Mouse (Mus musculus) thymus, postnatal 4 days (tissue): ENCODE measurements around the gene Atxn2.
A peak's percentile ranks its signal among the peaks of the same experiment; 100 is the strongest.

ENCODE experiments used
- DNase-seq: peaks from one replicate; pipeline ENCODE4 v3.0.0; 2021

The Atxn2 gene

DNA sequence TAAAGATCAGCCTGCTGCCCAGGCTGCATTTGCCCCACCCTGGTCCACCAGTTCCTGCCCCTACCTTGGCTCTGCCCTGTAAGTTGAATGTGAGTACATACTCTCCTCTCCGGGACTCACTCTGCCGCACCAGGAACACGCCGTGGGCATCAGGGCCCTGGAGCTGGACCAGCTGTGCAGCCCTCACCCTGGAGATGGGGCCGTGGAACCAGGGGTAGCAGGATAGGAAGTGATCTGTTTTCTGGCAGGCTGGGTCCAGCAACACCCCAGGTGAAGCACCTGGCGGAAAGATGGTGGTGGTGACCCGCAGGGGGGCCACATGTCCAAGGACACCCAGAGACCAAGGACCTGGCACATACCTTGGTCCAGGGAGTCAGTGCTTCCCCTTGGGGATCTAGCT lies 107.3 kb downstream of the Atxn2 start:
- no peak for DNase-seq

DNA sequence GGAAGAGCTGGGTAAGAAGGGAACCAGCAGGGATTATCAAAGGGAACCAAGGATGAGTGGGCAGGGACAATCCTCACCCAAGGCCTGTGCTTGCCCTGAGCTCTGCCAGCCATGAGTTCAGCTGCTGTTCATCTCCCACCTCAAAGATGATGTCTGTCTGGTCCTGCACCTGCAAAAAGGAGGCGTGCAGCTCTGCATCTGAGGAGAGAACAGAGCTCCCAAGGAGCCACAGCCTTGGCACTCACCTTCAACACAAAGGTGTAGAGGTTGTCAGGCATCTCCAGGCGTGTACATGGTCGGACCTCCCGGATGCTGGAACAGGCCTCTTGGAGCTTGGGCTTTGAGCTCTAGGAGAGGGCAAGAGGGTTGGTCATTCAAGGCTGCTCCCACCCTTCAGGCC lies 107.7 kb downstream of the Atxn2 start:
- no peak for DNase-seq

DNA sequence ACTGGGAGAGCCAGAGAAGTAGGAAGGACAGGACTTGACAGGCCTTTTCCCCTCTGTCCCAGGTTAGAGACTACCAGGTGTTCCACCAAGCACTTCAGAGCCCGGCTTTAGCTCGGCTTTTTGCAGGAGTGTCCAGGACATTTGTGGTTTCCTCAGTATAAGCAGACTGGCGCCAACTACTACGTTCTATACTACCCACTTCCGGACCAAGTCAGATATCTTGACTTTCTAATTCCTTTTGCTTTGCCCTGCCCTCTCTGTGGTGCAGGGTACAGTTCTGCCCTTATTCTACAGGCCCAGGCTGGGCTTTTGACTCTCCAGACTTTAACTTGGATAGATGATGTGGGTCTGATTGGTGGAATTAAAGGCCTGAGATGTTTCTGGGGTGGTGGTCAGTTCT lies 108.4 kb downstream of the Atxn2 start:
- no peak for DNase-seq

DNA sequence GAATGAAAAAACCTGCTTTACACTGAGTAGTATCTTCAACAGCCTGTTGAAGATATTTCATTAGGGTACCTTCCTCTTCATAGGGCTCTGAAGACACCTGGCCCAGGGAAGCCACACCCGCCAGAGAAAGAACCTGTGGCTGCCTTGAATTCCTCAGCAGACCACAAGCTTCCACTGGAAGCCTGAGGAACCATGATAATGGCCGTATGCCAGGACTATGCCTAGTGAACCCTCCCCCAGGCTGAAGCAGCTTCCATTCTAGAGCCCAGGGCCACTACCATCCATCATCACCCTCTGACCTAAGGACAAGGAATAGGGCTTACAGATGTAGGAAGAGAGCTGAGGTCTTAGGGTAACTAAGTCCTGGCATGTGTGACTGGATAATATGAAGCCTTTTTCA lies 109.0 kb downstream of the Atxn2 start:
- no peak for DNase-seq

DNA sequence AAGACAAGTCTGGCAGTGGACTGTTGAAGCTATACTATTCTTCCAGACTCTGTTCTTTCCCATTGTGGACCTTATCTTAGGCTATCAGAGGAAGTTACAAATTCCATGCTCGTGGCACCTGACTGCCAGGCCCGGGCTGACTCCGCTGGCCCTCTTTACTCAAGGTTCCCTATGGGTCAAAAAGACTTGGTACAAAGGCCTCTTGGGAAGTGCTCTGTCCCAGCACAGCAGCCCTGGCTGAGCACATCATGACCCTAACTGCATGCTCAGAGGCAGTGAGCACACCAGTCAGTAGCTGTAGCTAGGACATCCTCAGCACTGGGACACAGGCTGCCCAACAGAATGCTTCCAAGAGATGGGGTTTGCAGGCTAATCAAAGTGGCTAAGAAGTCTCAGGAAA lies 109.5 kb downstream of the Atxn2 start:
- DNase-seq: no peak

DNA sequence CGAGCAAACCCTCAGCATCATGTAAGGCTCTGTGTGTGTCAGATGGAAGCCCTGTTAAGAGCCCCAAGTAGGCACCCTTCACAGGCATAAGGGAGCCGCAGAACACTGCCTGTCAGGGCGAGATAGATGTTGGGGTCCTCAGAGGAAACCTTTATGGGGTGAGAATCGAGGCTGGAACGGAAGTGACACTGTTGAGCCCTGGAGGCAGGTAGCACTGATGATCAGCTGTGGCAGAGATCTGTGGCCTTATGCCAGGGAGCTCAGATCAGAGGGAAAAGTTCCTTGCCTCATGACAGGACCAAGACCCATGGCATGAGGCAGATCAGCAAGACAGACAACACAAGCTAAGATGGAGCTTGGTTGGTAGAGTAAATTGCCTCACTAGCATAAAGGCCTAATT lies 110.0 kb downstream of the Atxn2 start:
- no peak for DNase-seq

DNA sequence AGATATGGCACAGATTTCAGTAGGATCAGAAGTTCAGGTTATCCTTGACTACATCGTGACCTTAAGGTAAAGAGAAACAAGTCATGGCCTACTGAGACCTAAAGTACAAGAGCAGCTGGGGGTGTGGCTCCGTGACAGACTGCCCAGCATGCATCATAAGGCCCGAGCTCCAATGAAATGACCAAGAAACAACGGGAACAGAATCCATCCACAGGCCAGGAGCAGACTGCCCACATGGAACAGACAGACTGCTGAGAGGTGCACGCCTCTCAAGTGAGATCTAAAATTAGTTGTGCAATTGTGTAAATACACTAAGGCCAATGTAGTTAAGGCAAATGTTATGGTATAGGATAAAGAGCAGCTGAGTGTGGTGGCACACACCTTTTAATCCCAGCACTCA lies 110.4 kb downstream of the Atxn2 start:
- no peak for DNase-seq

DNA sequence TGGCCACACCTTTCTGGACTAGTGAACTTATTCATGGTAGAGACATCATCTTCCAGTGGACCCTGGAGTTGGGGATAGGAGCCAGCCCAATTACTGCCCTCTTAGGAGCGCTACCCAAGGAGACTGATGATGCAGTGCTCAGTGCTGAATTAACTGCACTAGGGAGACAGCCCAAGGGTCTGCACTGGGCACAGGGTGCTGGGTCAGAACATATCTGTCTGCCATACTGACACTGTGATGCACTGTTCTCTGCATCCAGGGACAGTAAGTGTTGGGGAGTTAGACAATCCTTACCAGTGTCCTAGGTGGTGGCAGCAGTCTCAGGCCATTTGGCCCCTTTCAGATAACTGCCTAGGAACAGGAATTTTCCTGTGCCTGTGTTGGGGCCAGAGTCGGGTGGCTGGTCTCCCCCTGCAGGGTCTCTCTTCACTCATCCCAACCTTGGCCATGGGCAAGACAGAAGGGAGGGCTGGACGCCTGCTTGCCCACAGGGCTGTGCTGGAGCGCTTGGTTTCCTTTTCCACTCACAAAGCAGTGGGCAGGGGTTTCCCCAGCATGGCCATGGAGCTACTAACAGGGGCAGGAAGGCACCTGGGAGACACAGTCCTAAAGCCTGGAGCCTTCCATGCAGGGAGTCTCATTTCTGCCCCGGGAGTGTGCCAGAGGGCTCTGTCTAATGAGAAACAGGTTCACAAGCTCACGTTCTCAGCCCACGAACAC lies 111.8 kb downstream of the Atxn2 start:
- no peak for DNase-seq

DNA sequence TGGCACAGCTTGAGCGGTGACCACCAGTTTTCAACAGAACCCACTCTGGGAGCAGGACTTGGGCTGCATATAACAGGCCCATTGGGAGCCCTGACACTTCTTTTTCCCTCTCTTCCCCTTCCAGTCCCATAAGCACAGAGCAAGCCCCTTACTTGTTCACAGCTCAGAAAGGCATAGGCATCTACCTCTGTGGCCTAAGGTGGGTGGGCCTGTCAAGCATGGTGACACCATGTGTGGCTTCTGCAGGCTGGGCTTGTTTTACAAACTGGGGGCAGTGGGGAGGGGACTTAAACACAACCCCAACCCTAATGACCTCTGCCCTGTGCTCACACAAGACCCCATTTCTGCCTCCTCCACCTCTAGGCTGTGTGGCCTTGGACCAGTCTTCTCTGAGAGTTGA lies 112.5 kb downstream of the Atxn2 start:
- DNase-seq: no peak

DNA sequence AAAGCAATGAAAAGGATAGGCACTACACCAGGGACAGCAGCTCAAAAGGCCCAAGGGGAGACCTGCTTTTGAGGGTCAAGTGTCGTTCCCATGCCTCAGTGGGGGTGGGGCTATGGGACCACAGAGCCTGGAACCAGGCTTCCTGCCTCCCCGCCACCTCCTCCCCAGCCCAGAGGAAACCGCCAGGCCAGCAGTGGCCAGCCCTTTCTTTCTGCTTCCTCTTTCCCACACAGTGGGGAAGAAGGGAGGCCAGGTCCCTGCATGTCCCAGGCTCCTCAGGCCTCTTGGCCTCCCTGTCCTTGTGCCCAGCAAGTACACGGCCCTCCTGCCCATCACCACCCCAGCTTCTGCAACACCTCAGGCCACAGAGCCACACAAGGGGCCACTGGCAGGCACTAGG lies 113.0 kb downstream of the Atxn2 start:
- DNase-seq: no peak

DNA sequence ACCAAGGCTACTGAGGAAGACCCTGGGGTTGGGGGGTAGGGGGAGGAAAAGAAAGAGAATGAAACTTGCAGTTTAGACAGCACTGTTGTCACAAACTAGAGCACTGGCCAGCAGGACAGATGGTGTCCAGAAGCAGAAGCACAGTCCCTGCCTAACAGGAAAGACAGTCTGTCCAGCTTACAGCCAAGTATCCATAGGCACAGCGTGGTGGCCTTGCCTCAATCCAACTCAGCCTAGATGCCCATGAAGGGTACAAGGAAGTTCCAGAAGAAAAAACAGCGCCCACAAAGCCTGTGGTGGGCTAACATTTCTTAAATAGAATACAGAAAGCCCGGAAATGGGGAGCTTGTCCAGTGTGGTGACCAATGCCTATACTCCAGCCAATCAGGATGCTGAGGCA lies 114.5 kb downstream of the Atxn2 start:
- DNase-seq: no peak

DNA sequence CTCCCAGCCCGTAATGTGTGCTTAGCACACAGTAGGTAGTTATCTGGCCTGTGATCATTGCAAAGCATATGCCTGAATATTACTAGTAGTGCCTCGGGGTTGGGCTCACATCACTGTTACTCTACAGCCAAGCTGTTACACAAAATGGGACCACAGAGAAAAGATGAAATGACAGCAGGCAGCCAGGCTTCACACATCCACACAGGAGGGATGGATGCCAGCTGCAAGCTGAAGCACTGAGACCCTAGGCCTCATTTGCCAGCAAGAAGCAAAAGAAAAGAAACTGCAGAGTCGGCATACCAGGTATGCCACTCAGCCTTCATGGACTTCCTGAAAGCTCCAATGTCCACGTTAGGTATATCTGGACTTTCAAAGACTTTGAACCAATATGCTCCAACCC lies 116.7 kb downstream of the Atxn2 start:
- DNase-seq: no peak

DNA sequence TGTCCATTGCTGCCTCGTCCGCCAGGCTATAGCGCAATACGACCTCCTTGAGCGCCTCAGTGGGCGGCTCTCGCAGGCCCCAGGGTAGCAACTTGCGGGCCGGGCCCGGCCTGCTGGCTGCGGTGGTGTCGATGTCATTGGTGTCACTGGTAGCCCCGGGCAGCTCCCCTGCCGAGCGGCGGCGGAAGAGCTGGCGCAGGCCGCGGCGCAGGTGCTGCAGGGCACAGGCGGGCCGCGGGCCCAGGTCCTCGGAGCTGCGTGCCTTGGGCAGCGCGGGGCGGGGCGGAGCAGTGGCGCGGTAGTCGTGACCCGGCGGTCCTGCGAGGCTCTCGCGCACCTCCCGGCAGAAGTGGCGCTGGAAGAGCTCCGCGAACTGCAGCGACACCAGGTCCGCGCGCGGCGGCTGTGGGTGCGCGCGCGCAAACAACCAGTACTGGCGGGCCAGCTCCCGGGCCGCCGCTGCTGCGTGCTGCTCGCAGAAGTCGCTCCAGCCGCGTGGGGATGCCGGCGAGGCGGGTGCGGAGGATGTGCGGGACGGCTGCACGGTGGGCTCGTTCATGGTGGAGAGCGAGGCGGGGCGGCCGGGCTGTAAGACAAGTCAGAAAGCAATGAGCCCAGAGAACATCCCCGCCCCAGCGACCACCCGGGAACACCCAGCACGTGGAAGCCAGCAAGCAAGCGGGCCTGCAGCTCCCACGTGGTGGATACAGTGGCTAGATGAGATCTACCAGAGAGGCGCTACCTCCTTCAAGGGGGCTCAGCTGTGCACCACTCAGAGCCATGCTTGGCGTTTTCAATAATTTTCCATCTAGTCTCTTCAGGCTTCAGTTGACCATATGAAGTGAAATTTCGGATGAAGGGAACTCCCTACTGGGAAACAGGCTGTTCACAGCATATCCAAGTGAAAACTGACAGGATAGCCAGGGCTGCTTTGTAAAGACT lies 117.6 kb downstream of the Atxn2 start:
- DNase-seq: no peak

DNA sequence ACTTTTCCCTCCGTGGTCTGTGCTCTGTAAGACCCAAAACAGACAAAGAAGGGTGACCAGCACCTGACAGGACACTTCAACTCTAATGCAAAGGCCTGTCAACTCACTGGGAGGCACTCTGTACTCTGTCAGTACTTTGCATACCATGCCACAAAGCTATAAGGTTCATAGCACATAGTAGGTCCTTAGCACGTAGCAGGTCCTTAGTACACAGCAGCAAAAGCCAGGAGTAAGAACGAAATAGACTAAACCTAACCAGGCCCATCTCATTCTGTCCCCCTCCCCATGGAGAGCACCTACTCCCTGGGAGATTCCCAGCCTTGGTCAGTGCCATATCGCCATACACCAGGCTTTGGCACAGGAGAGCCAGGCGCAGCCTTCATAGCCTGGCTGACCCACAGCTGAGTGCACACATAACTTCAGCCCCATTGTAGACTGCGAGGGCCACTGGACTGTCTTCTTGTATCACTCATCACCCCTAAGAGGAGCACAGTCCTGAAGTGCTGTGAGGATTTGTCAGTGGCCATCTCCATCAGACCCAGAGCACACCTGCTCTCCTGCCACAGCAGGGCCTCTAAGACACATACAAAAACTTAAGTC lies 120.0 kb downstream of the Atxn2 start:
- DNase-seq: no peak

DNA sequence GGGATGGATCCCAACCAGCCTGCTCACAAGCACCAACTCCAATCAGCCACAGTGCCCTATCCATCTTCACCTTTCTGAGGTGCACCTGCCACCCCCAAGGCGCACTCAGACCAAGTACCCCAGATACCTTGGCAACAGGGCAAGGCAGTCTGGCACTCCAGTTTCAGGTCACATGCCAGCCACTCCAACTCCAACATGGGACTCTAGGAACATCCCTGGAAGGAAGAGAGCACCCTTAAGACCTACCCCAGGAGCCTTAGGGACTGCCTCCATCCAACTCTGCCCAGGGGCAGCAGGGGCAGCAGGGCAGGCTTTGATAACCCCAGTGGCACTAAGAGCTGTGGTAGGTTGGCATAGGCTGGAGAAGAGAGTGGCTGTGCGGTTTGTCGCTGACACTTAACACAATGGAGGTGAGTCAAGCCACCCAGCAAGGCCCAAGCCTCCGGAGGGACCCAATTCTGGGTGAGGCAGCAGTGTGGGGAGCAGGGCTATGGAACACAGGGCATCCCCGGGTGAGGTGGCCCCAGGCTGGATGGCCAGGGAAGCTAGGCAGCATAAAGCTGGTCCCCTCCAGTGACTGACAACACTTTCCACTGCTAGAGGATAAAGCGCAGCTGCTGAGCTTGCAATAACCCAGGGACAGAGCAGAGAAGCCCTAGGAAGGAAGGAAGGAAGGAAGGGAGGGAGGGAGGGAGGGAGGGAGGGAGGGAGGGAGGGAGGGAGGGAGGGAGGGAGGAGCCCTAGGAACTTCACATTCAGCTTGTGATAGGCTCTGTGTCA lies 121.4 kb downstream of the Atxn2 start:
- no peak for DNase-seq

DNA sequence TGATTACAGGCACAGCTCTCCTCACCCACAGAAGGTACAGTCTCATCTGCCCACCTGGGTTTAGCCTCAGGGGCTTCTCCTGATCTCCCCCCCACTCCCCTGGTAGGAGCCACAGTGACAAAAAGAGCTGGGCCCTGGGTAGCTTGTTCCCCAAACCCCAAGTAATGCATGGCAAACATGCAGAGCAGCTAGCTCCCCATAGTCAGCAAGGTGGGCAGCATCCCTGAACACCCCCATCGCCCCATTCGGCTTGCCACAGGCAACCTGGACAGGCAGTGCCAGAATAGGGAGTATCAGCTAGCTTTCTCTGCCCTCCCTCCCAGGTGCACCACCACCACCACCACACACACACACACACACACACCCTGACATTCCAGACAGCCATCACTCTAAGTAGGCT lies 122.0 kb downstream of the Atxn2 start:
- DNase-seq: no peak

DNA sequence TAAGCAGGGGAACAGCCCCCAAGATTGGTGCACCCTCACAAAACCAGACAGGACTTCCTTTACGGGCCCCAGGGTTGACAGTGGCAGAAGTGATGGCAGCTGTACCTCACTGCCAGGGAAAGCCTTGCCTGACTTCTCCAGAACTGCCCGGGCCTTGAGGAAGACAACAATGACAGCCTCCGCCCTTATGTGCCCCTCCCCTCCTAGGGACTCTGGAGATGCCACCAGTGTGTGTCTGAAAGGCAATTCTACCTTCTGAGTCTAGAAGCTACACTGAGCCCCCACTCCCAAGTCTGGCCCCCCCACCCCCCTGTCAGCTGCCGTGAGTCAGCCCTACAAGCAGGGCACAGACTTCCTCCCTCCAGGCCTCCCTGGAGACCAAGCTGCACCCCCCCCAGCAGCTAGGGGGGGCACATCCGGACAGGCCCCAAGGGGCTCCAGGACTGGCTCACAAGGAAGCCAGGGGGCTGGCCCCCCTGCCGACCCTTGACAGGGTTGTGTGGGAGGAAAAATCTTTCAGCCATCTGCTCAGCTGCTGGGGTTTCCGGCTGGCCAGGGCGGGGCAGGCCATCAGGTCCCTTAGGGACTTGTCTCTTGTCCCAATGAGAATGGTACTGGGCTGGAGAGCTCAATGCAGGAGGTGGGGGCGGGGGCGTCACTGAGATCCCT lies 122.6 kb downstream of the Atxn2 start:
- peak; percentile 70 for DNase-seq

DNA sequence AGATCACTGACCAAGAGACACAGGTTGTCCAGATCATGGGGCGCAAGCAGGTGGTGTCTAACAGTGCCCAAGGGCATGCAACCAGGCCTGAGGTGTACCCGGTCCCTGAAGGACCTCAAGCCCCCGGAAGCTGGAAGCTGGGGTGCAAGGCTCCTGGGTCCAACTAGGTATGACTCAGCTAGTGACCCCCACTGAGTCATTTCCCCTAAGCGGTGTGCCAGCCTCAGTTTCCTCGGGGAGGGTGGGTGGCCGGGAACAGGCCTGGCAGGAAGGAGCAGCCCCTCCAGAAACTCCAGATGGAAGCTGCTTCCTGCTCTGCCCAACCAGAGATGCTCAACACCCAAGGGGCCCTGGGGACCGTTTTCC lies 123.1 kb downstream of the Atxn2 start:
- no peak for DNase-seq

DNA sequence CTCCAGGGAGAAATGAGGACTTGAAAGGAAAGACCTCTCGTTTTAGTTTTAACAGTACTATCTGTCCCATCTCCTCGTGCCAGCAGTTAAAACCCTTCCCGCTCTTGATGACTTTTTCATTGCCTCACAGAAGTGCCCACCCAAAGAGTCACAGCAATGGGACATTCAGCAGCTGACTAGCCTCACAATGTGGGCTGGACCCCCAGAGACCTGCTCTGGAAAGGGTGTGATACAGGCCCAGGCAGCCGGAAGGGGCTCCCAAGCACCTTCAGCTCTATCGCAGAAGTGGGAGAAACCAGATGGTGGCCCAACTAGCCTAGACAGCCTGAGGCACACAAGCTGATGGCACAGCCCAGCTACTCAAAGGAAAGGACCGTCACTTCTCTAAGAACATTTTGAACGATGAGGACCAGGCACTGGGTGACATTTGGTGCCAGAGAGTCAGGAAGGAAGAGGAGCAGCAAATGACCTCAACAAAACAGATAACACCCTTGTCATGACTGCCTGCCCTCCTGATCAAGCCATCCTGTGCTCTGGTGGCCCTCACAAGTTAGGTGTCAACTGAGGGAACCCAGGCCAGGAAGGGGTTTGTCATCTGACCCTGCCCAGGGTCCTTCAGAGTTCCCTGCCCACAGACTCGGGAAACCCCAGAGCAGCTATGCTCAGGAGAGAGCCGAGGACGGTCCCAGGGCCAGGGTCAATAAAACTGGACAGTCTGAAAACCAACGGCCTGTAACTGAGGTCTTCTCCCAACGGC lies 124.0 kb downstream of the Atxn2 start:
- DNase-seq: peak; percentile 30

DNA sequence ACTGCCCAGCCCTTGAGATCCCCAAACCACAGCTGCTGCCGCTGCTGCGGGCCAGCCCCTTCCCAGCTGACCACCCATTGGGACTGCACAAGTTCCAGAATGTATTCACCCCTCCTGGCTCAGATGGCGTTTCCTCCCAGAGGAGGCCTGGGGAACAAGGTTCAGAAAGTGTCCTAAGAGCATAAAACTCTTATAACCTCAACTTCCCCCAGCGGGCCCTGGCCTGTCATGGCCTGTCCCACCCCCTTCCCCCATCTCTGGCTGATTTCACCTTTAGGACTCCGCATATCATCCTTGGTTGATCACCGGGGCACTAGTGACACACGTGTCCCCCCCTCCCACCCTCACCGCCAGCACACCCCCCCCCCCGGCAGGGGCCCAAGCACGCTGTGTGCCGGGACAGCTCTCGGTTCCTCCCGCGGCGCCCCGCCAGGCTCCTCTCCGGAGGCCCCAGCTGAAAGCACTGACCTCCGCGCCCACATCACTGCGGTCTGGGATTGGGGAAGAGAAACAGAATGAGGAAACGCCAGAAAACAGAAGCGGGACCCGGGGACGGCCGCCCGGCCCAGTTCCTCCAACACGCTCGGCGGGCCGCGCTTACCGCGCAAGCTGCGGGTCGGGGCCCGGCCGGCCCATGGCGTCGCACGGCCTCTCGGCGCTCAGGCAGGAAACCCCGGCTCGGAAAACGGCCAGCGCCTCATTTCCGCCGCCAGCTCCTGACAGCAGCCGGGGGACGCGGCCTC lies 125.0 kb downstream of the Atxn2 start:
- no peak for DNase-seq
